Mouse (Mus musculus) kidney, adult 8-10 months (tissue): ENCODE measurements around the gene Scd2.
"Not testable (repeated sequence)": the region's sequence is repeated elsewhere in the genome, so short reads cannot be mapped to it uniquely, and the experiment has no call there.

Experiments
- DNase-seq, 2 experiments: peaks; one replicate each; pipeline ENCODE4 v3.0.0; 2022

The Scd2 gene

DNA sequence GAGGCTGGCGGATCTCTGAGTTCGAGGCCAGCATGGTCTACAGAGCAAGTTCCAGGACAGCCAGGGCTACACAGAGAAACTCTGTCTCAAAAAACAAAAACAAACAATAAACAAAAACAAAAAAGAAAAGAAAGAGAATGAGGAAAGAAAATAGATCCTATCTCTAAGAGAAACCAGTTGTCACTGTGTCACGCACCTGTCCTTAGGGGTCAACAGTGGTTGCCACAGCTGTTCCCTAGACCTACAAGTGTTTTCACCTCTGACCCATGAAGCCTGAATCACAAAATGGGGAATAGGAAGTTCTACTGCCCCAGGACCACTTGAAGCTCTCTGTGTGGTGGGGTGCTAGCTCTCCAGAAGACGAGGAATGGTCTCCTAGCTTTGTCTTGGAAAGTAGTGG lies 19.0 kb upstream of the Scd2 start:
- no peak for DNase-seq

DNA sequence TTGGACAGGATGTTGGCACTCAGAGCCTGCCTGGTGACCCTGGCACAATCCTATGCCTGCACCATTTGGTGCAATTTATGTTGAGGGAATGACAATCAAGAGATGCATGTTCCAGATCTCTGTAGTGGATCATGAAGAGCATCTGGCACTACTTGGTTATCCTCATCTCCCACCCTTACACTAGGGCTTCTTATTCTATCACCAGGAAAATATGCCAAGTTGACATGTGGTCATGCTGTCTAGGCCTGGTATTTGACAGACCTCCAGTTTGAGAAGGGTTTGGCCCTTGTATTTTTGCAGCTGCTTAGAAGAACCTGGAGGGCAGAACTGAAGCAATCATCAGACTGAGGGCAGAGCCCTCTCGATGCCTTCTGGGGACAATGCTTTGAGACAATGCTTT lies 18.1 kb upstream of the Scd2 start:
- DNase-seq, result no peak

DNA sequence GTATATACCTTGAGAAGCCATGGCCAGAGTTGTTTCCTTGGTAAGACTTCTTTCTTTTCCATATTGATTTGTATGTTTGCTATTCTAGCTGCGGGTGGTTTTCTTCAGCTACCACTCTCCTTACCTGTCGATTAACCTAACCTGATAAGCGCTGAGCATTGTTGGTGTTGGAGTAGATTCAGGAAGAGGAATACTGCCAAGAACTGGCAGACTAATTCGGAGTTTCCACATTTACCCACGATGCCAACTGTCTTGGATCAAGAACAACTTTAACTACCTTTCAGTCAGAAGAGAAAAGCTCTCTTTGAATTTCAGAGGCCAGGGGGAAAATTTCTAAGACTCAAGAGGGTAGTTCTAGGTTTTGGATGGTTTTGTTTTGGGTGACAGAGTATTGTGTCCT lies 16.6 kb upstream of the Scd2 start:
- DNase-seq, result no peak

GRCm38 (mm10) chr19:44277931-44278330 lies 15.5 kb upstream of the Scd2 start:
- DNase-seq, result no peak

- DNase-seq, result peak in 1 of 2 experiments; percentile 47
Observed at GRCm38 (mm10) chr19:44280755-44281154, 12.7 kb upstream of the Scd2 start.

DNA sequence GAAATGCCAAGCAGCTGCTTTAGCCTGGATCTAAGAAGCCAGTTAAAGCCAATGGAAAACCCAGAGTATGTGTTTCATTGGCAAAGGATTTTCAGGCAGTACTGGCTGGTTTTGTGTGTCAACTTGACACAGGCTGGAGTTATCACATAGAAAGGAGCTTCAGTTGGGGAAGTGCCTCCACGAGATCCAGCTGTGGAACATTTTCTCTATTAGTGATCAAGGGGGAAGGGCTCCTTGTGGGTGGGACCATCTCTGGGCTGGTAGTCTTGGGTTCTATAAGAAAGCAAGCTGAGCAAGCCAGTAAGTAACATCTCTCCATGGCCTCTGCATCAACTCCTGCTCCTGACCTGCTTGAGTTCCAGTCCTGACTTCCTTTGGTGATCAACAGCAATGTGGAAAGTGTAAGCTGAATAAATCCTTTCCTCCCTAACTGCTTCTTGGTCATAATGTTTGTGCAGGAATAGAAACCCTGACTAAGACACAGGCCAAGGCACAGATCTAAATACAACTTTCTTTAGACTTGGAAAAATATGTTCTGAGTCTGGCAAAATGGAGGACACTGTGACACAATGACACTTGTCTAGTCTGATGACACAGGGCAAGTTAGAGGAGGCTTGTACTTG lies 11.5 kb upstream of the Scd2 start:
- not testable (repeated sequence) for DNase-seq

DNA sequence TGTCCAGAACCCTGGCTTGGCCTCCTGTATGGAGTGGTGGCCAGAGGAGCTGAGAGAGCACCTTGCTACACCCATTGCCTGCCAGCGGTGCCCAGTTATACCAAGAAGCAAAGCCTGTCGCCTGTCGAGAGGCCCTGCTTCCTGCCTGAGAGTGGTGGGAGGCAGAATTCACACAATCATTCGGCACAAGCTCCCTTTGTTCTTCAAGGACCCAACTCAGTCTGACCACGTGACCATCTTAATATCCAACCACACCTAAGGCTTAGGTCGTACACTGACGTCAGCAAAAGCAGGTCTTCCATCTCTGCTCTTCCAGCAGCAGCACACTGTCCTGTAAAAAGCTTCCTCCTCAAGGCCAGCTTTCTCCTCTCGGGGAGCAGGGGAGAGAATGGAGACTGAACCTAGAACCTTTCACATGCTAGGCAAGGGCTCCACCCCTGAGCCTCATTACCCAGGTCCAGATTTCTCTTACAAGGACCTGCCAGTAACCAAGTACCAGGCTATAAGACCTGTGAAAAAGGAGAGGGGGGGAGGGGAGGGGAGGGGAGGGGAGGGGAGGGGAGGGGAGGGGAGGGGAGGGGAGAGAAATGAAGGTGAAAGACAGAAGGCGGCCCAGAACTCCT lies 10.8 kb upstream of the Scd2 start:
- no peak for DNase-seq

DNA sequence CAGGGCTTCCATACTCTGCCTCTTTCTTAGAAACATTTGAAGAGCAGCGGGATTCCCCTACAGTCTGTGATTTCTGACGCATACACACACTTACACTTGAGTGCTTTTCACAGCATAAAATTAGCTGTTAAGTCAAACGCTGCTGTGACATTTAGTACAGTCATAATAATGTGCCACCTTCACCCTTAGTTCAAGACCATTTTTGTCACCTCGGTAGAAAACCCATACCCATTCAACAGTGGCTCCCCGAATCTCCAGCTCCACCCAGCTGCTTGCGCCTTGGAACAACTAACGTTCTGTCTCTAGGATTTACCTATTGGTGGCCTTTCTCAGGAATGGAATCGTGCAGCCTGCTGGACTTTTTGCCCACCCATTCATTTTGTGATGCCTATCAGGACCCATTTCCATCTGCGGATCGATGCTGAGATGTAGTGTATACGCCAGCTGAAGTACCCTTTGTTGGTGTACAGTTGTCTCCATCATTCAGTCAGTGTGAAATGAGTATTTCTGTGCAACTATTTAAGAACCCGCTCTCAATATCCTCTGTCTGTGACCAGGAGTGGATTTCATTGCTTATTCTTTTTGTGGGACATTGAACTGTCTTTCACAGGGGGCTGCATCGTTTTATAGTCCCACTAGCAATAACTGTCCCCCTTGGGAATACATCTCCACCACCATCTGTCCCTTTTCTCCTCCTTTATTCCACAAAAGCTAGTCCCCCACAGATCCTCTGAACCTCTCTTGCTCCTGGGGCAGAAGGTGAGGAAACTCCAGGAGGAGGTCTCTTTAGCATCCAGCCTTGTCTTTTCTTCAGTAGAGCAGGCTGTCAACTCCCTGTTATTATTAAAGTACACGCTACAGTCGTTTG lies 10.1 kb upstream of the Scd2 start:
- DNase-seq, result no peak

DNA sequence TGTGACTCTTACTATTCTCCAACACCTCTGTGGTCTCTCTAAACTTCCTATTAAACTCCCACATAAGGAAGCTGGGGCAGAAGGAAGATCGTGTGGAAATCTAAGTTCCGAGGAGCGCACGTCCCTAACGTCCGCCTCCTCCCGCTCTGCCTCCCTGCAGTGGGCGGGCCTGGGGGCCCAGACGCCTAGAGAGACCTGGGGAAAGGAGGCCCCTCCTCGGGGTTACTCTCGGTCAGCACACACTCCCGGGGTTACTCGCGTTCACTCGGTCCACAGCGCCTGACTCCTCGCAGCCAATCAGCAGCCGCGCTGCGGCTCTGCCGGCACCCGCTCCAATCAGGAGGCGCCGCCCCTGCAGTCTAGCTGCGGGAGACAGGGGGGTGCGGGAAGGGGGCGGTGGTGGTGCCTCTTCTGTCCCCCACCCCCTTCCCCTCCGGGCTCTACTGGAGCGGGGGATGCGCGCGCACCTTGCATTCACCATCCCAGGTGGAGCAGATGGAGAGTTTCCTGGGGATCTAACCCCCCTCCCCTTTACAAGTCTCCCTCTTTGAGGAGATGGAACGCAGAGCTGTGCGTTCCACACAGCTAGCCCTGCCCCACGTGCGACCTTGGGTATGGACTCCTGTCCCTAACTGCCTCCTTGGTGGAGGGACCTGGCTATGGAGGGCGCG lies 9.3 kb upstream of the Scd2 start:
- peak; percentile 85 to 92 for DNase-seq

GRCm38 (mm10) chr19:44284723-44285122 lies 8.8 kb upstream of the Scd2 start:
- DNase-seq, result peak; percentile 52 to 75

DNA sequence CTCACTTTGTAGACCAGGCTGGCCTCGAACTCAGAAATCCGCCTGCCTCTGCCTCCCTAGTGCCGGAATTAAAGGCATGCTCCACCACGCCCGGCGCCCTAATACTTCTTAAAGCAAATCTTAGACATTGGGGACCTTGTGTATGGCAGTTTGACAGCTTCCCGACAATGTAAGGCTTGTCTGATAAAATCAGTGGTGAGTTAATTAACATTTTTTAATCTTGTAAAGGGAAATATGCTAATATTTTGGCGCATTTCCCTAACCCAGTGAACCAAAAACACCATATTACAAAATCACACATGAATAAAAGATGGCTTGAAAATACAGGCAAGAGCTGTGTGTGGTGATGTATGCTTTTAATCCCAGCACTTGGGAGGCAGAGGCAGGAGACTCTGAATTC lies 7.9 kb upstream of the Scd2 start:
- no peak for DNase-seq

DNA sequence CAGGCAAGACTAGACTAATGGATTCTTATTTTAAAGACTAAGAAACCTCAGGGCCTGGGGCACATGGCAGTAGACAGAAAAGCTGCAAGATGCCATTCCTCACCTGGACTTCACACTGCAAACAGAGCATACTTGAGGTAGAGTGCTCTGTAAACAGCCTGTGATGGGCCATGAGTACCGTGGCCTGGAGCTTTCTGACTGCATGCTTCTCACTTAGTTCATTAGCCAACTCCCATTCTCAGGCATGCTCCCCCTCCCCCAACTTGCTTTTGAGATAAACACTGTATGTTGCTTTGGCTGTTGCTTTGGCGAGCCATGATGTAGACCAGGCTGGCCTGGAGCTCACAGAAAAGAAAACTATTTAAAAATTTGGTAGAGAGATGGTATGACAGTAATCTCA lies 7.4 kb upstream of the Scd2 start:
- DNase-seq, result no peak

DNA sequence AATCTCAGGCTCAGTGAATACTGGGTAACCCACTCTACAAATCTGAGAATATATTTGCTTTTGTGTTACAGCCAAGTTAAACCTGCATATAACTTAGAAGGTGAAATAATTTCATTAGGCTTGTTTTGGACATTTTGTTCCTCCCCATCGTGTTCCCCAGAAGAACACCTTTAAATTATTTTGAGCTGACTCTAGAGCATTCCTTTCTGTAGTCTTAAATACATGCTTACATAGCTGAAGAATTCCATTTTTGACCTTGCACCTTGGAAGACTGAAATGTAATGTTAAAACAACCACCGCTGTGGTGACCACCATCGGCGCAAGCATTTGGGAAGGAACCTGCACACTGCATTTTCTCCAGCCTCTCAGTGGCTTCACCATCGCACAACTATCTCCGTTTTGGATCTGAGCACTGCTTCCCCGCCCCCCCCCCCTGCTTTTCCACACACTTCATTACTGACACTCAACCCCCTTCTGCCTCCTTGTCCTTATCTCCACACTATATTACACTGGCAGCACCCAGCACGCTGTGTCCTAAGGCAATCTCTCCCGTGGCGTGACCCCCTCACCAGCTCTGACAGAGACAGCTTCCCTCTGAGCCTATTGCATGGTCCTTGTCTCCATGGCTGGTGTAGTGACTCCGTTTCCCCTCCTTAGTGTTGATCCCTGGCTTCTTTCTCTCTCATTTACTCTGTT lies 5.9 kb upstream of the Scd2 start:
- no peak for DNase-seq

DNA sequence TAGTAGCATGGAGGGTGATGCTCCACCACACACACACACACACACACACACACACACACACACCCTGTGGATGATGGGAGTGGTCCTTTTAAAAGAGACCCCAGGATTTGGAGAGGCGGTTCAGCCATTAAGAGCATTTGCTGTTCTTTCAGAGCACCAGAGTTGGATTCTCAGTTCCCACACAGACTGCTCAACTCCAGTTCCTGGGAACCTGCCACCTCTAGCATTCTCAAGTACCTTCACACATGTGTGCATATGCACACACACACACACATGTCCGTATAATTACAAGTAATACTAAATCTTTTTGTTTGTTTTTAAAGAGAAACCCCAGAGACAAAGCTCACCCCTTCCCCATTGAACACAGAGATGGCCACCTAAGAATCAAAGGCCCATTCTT lies 1.4 kb upstream of the Scd2 start:
- no peak for DNase-seq

- DNase-seq, result no peak
Observed at GRCm38 (mm10) chr19:44292483-44292882, 991 bp upstream of the Scd2 start.

GRCm38 (mm10) chr19:44293769-44294551 lies 486 bp downstream of the Scd2 start:
- peak; percentile 79 to 87 for DNase-seq

- peak; percentile 77 for DNase-seq
Observed at GRCm38 (mm10) chr19:44294588-44295041, 1.1 kb downstream of the Scd2 start.

DNA sequence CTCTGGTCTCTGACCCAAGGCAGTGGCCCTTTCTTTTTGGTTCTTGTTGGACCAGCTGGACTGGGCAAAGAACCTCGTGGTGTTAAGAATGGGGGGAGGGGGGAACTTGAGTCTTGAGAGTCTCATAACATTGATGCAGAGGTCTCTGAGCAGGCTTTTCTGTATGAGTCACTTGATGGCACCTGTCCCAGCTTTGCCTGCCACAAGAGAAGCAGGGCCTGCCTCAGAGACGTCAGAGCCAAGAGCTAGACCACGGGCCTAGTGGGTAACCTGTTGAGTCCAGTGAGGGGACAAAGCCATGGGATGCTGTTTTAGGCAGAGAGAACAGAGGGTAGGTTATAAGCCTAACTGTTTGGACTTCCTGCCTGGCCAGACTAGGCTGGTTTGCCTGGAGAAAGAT lies 1.8 kb downstream of the Scd2 start:
- peak in 1 of 2 experiments; percentile 23 for DNase-seq

DNA sequence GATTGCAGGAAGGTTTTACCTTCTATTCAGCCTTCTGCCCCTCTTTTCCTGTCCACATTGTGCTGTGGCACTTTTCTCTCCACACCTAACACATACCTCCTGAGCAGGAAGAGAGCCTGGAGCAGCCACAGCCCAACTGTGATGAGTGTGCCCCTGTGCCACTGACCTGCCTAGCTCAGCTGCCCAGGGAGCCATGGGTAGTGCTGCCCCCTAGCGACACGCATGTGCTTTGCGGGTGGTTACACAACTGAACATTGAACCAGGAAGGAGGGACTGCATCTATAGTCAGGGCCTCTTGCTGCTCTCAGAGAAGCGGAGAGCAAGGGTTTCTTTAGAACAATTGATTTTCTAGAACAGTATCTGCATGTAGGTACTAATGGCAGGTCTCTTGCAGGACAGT lies 2.3 kb downstream of the Scd2 start:
- peak; percentile 81 to 87 for DNase-seq

DNA sequence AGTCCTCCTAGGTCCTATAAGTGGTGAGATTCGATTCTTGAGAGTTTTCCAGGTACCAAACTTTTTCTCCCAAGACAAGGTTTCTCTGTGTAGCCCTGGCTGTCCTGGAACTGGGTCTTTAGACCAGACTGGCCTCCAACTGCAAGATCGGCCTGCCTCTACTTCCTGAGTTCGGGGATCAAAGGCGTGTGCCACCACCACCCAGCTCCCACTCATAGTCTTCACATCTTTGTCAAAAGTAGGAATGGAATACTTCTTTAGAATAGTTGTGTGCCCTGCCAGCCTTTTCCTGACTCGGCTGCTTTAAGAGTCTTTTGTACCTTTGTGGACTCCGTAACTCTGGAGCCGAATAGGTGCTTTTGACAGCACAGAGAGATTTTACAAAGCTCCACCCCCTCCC lies 2.7 kb downstream of the Scd2 start:
- DNase-seq, result no peak

GRCm38 (mm10) chr19:44297068-44297760 lies 3.7 kb downstream of the Scd2 start:
- DNase-seq, result no peak
